Mouse (Mus musculus) heart, postnatal 10 days (tissue): ENCODE data around the gene Cntn6. TPM values are rescaled to one million over a fixed set of nuclear protein-coding genes. Genes with fewer than 3 reads are reported as not detected.

Source experiments
- DNase-seq, 2 experiments: peaks; one replicate each; pipeline ENCODE4 v3.0.0; 2021
- intact Hi-C: fragments of 180-260 bp; cut with DNase I; formaldehyde crosslinking; loops from one replicate; pipeline ENCODE4 v1.15.1; 2025
- total RNA-seq, 2 experiments: library from RNA; stranded (reverse); gene quantifications; 2 replicates each; pipeline ENCODE4 v1.2.3; 2021

Cntn6 gene
- not detected for total RNA-seq

DNA sequence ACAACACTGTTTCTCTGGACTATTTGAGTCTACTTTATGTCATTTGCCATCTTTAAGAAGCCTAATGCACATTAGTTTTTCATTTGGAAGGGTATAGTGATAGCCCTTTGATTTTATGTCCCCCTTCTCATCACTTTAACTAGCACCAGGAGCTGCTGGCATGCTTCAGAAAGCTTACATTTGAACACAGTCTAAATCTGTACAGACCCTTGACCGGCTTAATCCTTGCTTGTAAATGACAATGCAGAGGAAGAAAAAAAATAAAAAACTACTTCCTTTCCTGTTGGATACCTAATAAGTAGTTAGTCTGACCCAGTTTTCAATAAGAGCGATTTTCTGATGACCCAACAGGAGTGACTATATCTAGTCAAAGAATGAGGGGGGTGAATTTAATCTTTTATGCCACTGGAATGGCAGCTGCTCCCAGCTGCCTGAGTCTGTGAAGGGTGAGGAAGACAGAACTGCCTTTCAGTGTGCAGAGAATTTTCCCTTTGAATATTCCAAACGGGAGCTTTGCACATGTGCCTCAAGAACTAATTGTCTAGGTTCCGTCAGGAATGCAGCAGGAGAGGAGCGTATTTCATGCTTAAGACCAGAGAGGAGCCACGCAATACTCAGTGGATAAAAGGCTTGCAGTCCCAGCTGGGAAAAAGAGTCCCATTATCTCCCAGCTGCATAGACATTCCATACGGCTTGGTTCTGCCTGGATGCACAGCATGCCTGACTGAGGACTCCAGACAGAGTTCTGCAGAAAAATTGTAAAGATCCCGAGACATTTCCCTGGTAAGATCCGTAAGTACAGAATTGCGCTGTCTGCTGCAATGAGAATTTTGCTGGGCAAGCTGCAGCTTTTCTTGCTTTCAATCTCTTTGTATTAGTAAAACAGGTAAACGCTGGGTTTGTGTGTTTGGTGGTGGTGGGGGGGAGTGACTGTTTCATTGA, at the start of gene Cntn6:
Gene Cntn6, plus strand, starts transcription at position 301 of the 942 bp plus-strand sequence.
- intact Hi-C loops, result no loop called here
- no peak for DNase-seq

DNA sequence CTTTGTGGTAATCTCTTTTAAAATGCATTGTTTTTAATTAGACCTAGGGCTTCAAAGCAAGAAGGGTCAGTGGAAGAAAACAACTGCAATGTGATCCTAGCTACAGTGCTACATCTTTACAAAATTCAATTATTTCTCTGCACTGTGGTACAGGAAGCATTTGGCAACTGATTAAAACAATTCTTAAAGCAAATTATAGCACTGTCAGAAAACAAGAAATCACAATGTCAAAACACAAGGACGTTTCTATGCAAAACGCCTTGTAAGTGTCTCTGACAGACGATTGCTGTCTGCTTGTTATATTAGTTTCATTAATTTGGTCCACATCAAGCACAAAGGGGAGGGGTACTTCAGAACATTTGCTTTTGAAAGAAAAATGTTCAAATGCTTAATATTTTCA, 48.9 kb upstream of the Cntn6 start:
- no peak for DNase-seq
- intact Hi-C loops, result no loop called here

DNA sequence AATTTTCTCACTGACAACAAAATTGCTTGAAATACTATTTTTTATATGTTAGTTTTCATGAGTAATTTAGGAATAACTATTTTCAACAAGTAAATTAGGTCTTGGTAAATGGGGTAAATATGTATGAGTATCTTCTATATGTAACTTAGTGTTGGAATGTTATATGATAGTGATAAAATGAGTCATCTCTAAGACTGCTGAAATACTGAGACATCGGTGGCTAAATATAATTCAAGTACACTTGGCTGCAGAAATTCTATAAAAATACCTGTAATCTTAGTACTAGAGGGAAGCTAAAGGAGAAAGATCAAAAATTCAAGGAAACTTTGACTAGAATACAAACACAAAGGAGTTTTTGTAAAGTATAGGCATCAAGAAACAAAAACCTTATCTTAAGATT, 21.9 kb upstream of the Cntn6 start:
- intact Hi-C loops, result no loop called here

DNA sequence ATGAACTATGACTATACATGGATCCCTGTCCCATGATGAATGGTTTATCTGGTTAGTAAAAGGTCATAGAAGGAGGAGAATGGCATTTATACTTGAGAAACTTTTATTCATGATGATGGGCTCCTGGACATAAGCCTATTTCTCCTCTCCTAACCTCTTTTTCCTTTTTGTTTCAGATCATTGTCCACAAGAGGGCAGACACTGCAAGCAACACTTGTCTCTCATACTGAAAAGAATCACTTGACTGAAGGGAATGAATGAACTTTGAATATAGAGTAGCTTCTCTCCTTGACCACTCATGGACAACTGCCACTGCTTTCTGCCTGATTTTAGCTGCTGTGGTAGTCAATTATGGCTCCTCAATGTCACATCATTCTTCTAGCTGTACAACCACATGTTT, 13.3 kb upstream of the Cntn6 start:
- no peak for DNase-seq

More for the DNA sequence above, 21.9 kb upstream of the Cntn6 start:
- no peak for DNase-seq

DNA sequence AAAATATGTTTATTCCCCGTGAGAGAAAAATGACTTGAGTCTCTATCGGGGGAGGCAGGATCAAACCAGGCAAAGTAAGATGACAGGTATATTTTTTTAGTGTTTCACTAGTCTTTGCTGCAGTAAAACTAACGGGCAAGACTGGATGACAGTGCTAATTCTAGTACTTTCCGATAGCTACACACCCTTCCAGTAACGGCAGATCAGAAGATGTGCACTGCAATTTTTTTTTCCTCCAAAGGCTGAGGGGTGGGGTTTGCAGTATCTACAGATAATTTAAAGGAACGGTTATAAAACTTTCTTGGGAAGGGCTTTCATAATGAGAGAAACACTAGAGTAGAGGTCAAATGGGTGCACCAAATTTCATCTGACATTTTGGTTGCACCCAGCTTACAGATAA, 869 bp downstream of the Cntn6 start:
- DNase-seq, result no peak
- intact Hi-C loops, result no loop called here

More for the DNA sequence above, 13.3 kb upstream of the Cntn6 start:
- intact Hi-C loops, result no loop called here

DNA sequence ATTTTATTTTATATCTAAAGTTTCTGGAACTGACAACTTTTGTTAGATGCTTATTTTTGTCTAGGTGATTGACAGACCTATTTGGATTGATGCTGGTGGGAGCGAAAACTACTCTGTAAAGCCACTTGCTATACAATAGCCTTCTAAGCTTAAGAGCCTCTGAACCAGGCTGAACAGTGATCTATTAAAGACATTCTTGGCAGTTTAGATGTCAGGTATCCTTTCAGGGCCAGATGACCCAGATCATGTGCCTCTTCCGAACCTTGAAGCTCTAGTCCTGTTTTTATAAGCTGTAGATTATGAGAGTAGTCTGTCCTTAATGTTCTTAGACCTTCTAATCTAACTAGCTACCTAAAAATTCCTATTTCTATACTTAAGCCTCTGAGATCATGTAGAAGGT, 3.2 kb downstream of the Cntn6 start:
- intact Hi-C loops, result no loop called here
- no peak for DNase-seq

DNA sequence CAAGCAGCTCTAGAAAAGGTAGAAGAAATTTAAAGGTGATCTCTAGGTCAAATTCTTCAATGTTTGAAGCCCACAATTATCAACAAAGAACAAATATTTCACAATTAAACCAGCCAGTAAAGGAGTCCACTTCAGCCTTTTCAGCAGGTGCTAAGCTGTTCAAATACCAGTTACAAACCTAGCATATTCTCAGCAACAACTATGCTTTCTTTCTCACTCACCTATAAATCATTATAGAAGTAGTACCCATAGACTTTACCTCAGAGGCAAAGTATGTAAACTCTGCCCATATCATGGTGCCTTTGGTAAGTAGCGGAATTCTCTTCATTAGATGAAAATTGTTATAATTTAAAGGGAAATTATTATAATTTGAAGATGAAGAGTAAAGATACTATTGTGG, 71.4 kb downstream of the Cntn6 start:
- DNase-seq, result no peak
- intact Hi-C loops, result no loop called here

DNA sequence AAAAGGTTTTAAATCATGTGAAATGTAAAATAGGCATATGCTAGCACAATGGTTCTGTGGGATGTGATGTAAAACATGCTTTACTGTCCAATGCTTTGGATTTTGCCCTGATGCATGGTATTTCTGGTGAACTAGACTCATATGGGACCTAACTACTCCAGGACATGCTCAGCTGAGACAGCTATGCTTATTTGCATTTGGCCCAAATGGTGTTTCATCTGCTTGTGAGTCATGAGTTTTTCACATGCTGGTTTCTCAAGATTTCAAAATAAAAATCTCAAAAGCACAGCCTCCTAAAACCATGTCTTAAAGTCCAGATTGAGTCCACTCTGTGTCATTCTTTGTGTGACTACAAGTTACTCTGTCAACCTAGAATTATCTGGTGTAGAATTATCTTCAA, 77.0 kb downstream of the Cntn6 start:
- intact Hi-C loops, result no loop called here
- no peak for DNase-seq

DNA sequence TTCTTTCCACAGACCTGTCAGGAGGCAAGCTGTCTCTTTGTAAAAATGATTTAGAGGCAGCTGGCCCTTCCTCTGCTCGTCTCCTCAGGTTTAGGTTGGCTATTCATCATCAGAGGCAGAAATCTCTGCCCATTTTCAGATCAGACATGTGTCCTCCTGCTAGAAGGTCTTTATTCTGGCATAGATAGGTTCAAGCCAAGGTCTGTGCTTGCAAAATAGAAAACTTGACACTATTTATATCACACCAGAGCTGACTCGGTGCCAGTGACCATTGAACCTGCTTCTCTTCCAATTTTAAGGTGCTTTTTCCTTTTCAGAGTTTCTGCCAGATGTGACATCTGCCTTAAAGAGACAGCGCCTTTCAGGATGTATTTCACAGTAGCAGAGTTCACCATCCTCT, 95.4 kb downstream of the Cntn6 start:
- intact Hi-C loops, result no loop called here
- DNase-seq, result no peak

DNA sequence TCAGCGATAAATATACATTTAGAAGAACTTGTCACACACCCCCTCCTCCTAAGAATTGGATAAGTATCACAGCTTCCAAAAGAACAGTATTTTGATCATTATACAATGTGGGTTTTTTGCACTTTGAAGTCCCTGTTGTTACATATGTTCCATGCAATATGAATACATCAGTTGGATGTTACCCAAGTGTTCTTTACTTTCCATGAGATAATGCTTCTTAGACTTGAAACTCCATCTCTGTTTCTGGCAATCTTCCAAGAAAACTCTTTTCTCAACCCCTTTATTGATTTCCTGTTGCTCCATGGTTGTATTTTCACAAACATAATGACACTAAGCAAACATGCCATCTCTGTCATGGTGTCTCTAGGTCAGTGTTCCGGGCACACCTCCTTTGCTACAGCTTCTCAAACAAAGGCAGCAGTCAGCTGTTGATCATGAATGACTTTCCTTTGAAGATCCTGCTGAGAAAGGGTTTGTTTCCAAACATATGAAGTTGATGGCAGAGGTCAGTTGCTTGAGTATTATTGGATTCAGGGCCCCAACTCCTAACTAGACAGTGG, 108.3 kb downstream of the Cntn6 start:
- intact Hi-C loops, result no loop called here
- no peak for DNase-seq

DNA sequence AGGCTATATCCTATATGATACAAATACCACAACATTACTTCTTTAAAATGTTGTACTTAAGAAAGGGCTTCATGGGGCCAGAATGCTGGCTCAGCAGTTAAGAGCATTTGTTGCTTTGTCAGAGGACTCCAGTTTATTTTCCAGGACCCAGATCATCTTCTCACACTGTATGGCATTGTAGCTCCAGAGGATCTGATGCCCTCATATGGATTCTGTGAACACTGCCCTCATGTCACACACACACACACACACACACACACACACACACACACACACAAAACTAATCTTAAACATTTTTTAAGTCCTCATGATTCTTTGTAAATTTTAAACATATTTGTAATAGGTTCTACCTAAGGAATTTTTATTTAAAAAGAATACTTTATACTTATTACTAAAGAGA, 110.3 kb downstream of the Cntn6 start:
- no peak for DNase-seq
- intact Hi-C loops, result no loop called here

DNA sequence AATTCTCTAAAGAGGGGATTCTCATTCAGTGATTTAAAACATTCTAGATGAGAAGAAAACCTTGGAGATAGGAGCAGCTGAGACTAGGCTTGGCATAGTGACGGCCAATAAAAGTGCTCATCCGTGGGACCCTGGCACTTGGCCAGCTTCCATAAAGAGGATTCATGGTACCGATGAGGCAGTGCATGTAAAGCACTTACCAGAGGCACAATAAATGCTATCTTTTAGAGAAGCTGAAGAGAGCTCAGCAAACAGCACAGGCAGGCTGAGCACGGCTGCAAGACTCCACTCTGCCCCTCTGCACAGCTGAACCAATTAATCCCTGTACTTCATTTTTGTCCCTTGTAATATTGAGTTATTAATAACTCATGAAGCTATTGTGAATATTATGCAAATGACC, 110.8 kb downstream of the Cntn6 start:
- intact Hi-C loops, result no loop called here
- no peak for DNase-seq

DNA sequence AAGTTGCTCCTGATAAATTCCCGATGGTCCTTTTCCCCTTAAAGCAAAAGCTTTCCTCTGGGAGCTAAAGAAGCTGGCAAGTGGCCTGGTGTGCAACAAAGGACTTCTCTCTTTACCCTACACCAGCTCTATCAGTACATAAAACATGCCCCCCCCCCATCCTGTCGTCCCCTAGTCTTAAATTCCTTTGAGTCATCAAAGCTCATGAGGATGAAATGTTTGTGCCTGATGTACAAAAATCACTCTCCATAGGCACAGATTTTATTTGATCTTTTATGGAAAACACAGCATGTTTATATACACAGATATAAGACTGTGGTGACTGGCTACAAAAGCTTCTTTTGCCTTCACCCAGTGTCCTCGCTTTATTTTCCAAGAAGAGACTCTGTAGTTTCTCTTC, 112.6 kb downstream of the Cntn6 start:
- intact Hi-C loops, result no loop called here
- no peak for DNase-seq

DNA sequence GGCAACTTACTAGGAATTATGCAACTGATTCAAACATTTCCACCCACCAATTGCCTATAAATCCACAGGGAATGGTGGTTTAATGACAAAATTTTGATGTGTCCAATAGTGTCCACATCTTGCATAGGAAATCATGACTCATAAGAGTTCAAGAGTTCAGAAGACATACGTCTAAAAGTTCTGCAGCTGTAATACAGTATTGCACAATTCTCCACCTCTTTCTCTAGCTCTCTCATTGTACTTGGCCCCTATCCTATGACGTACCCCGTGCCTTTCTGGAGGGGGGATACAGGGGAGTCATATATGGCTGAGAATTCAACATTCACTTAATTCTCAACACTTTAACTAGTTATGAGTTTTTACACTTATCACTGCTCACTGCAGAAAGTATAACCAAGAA, 160.9 kb downstream of the Cntn6 start:
- intact Hi-C loops, result no loop called here

DNA sequence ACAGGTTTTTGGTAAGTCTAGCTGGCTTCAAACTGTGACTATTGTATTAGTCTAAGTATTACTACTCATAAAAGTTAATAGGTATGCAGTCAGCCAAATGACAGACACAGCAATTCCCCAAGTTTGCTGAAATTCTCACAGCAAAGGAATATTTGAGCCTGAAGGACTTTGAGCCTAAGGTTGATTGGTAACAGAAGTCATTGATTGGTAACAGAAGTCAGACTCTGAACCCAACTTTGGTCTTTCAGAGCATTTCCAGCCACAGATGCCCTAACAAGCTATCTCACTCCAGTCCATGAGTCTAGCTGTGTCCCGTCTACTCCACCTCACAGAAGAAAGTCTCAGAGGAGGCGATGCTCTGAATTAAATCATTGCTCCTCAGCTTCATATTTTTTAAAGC, 176.1 kb downstream of the Cntn6 start:
- DNase-seq, result no peak
- intact Hi-C loops, result no loop called here

More for the DNA sequence above, 160.9 kb downstream of the Cntn6 start:
- no peak for DNase-seq

DNA sequence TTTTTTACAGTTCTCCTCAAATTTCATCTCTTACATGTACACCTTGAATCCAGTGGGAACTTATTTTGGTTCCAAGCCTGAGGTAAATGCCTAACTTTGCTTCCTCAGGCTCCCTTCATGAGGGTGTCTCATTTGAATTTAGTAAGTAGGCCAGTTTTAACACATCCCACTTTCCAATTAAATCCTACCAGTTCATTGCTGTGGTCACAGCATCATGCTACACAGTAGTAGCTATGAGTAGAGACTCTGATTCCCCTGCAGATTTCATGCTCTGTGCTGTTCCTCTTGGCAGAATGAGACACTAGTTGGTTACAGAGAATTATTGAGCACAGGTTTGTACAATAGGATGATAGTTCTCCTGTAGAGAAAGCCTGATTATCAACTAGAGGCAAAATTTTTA, 181.7 kb downstream of the Cntn6 start:
- intact Hi-C loops, result no loop called here

DNA sequence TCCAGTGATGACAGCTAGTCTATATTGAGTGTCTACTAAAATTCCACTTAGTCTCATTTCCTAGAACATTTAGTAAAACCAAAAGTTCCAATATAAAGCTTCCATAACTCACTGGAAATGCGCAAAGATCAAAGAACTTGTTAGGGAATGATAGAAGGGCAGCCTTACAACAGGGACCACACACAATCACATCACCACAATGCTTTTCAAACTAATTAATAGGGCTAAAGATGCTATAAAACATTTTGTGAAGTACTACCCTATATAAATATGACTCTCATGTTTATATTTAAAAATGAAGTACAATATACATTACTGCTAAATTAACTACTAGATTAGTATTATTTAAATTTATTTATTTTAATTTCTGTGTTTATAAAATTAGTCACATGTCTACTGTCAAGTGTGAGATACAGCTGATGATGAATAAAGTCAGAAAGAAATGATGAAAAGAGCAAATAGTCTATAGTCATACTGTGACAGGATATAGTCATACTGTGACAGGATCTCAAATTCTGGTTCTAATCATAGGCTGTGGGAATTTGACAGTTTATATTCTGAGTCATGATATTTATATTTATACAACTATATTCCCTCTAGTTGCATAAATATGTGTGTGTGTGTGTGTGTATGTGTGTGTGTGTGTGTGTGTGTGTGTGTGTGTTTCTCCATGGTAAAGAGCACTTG, 187.4 kb downstream of the Cntn6 start:
- no peak for DNase-seq
- intact Hi-C loops, result no loop called here

More for the DNA sequence above, 181.7 kb downstream of the Cntn6 start:
- no peak for DNase-seq

DNA sequence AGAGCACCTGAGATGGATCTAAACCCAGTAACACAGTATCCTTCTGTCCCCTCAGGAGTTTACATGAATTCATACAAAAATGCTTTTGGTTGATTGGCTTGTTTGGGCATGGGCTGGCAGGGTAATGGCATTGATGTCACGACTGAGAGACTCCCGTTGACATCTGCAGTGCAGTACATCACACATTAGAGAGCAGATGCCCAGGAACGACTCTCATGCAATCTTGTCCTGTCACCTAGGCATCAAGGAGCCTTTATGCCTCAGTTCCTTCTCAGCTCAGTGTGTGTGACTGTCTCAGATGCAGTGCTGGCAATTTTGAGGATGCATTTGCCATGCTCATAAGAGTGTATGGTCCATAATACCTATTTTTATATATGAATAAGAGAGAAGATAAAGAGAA, 195.4 kb downstream of the Cntn6 start:
- intact Hi-C loops, result no loop called here
- DNase-seq, result no peak

DNA sequence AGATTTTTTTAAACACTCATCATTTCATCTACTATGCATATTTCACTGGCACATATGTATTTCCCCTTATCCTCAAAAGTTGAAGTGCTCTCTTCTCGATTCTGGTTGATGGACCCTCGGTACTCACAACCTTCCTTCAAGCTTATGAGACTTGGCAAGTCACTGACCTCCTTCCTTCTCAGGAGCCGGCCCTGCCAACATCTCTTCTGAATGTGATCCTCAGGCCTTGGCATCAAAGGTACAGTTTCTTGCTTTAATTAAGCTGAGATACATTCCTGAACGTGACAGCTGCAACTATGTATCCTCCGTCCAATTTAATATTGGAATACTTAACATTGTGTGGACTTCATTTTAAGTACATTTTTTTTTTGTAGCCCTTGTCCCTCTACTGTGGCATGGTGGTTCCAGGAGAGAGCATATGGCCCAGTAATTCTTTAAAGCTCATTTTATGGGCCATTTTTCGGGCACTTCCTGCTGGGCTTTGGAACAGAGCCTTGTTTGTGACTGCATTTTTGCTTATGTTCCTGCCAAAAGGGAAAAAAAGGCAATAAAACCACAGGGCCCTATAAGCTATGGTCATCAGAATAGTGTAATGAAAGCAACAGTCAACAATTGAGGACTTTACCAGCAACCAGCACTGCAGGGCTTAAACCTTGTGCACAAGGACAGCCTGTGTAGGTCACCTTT, 196.0 kb downstream of the Cntn6 start:
- intact Hi-C loops, result no loop called here
- no peak for DNase-seq

DNA sequence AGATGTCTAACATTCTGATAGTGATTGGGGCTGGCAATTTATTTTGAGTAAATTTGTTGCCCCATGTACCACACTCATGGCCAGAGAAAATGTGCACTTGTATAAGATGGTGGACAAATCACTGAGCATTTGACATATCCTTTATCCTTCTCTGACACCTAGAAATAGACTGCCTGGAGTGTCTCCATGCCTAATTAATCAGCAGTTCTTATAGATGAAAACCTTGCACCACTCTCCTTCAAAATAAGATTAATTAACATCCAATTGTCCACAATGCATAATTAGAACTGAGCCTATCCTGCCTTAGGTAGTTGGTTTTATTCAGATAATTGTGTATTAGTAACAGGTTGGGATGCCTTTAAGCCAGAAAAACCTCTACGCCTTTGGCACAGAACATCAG, 236.0 kb downstream of the Cntn6 start:
- intact Hi-C loops, result no loop called here
- no peak for DNase-seq

DNA sequence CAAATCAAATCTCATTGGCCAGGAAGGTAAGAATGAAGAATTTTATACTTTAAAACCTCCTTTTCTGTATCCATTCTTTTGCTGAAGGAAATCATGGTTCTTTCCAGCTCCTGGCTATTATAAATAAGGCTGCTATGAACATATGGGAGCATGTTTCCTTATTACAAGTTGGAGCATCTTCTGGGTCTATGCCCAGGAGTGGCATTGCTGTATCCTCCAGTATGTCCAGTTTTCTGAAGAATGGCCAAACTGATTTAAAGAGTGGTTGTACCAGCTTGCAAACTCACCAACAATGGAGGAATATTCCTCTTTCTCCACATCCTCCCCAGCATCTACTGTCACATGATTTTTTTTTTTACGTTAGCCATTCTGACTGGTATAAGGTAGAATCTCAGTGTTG, 241.7 kb downstream of the Cntn6 start:
- DNase-seq, result no peak
- intact Hi-C loops, result no loop called here
